17 mouse cellular contexts compared by ENCODE assay signal in the genomic region with DNA sequence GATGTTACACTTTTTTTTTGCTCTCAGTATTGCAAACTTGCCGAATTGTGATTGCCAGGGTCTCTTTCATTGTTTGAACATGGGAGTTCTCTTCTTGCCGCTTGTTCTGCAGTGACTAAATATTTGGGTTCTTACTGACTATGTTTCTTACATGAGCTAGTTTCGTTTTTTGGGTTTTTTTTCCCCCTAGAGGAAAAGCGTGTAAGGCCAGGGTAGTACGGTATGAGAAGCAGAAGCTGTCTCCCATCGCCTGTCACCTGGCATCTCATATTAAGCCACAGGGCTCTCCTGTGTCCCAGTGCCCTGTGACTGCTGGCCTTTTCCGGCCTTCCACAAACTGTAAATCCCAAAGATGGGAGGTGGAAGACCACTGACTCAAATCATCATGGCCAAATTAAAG.
A peak's percentile ranks its signal among the peaks of the same experiment; 100 is the strongest.
DNase-seq lines count a peak whose midpoint lies in the region; ATAC-seq and TF ChIP-seq lines count a peak whose summit lies in the region.
"Had no signal": no experiment of that assay in that cellular context is flagged by ENCODE, and none has a peak within 500 bp of the region (broad histone marks: within the 10 kb centered on the region; RNA-seq: fewer than 3 reads in every experiment).

No protein-coding gene starts in this region.

- H3K27ac ChIP-seq in intestine, embryonic 14.5 days (ENCODE audit: low read depth) = no peak overlapping the region
- H3K27ac ChIP-seq in intestine, embryonic 16.5 days (ENCODE audit: low read length) = no peak overlapping the region
- no peak overlapping the region for H3K27ac ChIP-seq in kidney, postnatal 0 days
- H3K27ac ChIP-seq in CH12.LX (ENCODE audit: insufficient read depth, low read depth) = no peak overlapping the region
- no peak overlapping the region for H3K27ac ChIP-seq in limb, embryonic 15.5 days
- H3K27ac ChIP-seq: embryonic facial prominence, embryonic 13.5 days; forebrain, embryonic 12.5 days had no signal

- ATAC-seq in intestine, embryonic 14.5 days (replicated peaks; ENCODE audit: low FRiP score, low TSS enrichment, low read depth) = no peak
- ATAC-seq in intestine, embryonic 16.5 days = no peak
- ATAC-seq in kidney, postnatal 0 days (replicated peaks; ENCODE audit: low FRiP score, low read depth) = no peak
- no peak for ATAC-seq in limb, embryonic 15.5 days (ENCODE audit: insufficient number of reproducible peaks, low FRiP score, low TSS enrichment, low read depth)
- ATAC-seq: forebrain, embryonic 16.5 days had no signal

- TF ChIP-seq EP300 in CH12.LX (IDR thresholded peaks at IDR 0.05; ENCODE audit: low read length) = peak; percentile 16; the same call in 1 of the 2 replicates

- no peak for TF ChIP-seq POLR2A in CH12.LX (IDR thresholded peaks at IDR 0.05; ENCODE audit: low read depth, low read length)

- H3K36me3 ChIP-seq in intestine, embryonic 14.5 days (ENCODE audit: control insufficient read depth, insufficient read depth, low read length) = no peaks in the 10 kb centered on the region
- no peaks in the 10 kb centered on the region for H3K36me3 ChIP-seq in intestine, embryonic 16.5 days (ENCODE audit: control insufficient read depth, insufficient read depth, low read length)
- H3K36me3 ChIP-seq in kidney, postnatal 0 days (ENCODE audit: insufficient read depth, low read length) = no peaks in the 10 kb centered on the region
- no peaks in the 10 kb centered on the region for H3K36me3 ChIP-seq in CH12.LX (replicated peaks in 1 of 2; ENCODE audit: control insufficient read depth in 1 of 2, insufficient read depth in 1 of 2, low read length in 1 of 2)
- no peaks in the 10 kb centered on the region for H3K36me3 ChIP-seq in limb, embryonic 15.5 days
- H3K36me3 ChIP-seq: embryonic facial prominence, embryonic 13.5 days; forebrain, embryonic 12.5 days; heart, embryonic 12.5 days had no signal

- 64% methylated on average over 7 of the region's 7 CpGs for WGBS in intestine, embryonic 14.5 days
- WGBS in intestine, embryonic 16.5 days = 60% methylated on average over 7 of the region's 7 CpGs
- WGBS in kidney, postnatal 0 days = 18% methylated on average over 7 of the region's 7 CpGs
- WGBS in limb, embryonic 15.5 days = 34% methylated on average over 7 of the region's 7 CpGs

- TF ChIP-seq CTCF in kidney, postnatal 0 days (IDR thresholded peaks at IDR 0.05; ENCODE audit: low read depth) = no peak
- TF ChIP-seq CTCF in CH12.LX (conservative IDR thresholded peaks at IDR 0.05 in 1 of 2, IDR thresholded peaks at IDR 0.05 in 1 of 2; ENCODE audit: low read depth in 2 of 2, low read length in 2 of 2) = peak in 1 of 2 experiments; percentile 22; a peak in 1 of 4 replicates

- H3K27me3 ChIP-seq in intestine, embryonic 14.5 days (replicated peaks; ENCODE audit: control insufficient read depth, insufficient read depth, low read length) = no peaks in the 10 kb centered on the region
- no peaks in the 10 kb centered on the region for H3K27me3 ChIP-seq in intestine, embryonic 16.5 days (replicated peaks; ENCODE audit: control insufficient read depth, insufficient read depth, low read length)
- H3K27me3 ChIP-seq in kidney, postnatal 0 days (ENCODE audit: insufficient read depth, low read length) = no peaks in the 10 kb centered on the region
- peaks cover 2% of the 10 kb centered on the region for H3K27me3 ChIP-seq in CH12.LX (replicated peaks)
- no peaks in the 10 kb centered on the region for H3K27me3 ChIP-seq in limb, embryonic 15.5 days
- H3K27me3 ChIP-seq: embryonic facial prominence, embryonic 13.5 days; forebrain, embryonic 12.5 days; heart, embryonic 12.5 days had no signal

- DNase-seq in intestine, embryonic 14.5 days (ENCODE audit: low spot score) = no peak
- DNase-seq in kidney, postnatal 0 days (ENCODE audit: low spot score) = peak; percentile 49
- DNase-seq in kidney, postnatal 10 days = no peak
- peak; percentile 64 for DNase-seq in CH12.LX (ENCODE audit: extremely low read depth)
- no peak for DNase-seq in left cerebral cortex, postnatal 36 days (ENCODE audit: low spot score in 2 of 2)
- DNase-seq: adrenal gland, adult 2 months; adrenal gland, postnatal 25 days; cerebellum, adult 18-20 months; cerebellum, adult 9-11 months; cerebellum, postnatal 36 days; gastrocnemius, postnatal 14 days had no signal

- no peaks in the 10 kb centered on the region for H3K4me1 ChIP-seq in intestine, embryonic 14.5 days (replicated peaks; ENCODE audit: control insufficient read depth, insufficient read depth, low read length)
- no peaks in the 10 kb centered on the region for H3K4me1 ChIP-seq in intestine, embryonic 16.5 days (ENCODE audit: control insufficient read depth, insufficient read depth, low read length)
- no peaks in the 10 kb centered on the region for H3K4me1 ChIP-seq in kidney, postnatal 0 days (replicated peaks; ENCODE audit: insufficient read depth, low read length)
- H3K4me1 ChIP-seq in CH12.LX (ENCODE audit: control insufficient read depth in 1 of 2, insufficient read depth in 2 of 2) = peaks cover 8 to 31% of the 10 kb centered on the region in 2 experiments
- 0 out of 2 replicates have a peak, but pooled peaks cover 4% of the 10 kb centered on the region for H3K4me1 ChIP-seq in limb, embryonic 15.5 days
- H3K4me1 ChIP-seq: embryonic facial prominence, embryonic 13.5 days; forebrain, embryonic 12.5 days; heart, embryonic 12.5 days had no signal

- TF ChIP-seq RAD21 in CH12.LX (IDR thresholded peaks at IDR 0.05; ENCODE audit: low read depth, low read length) = no peak; the same call in 1 of the 2 replicates

- H3K9ac ChIP-seq in intestine, embryonic 14.5 days (ENCODE audit: low read length) = no peak overlapping the region
- H3K9ac ChIP-seq in intestine, embryonic 16.5 days (ENCODE audit: low read depth, low read length) = no peak overlapping the region
- no peak overlapping the region for H3K9ac ChIP-seq in kidney, postnatal 0 days (ENCODE audit: low read depth, low read length)
- peak overlapping the region; percentile 28; the same call in 1 of the 2 replicates for H3K9ac ChIP-seq in CH12.LX (ENCODE audit: insufficient read depth, low read depth)
- H3K9ac ChIP-seq in limb, embryonic 15.5 days = no peak overlapping the region
- H3K9ac ChIP-seq: embryonic facial prominence, embryonic 13.5 days; forebrain, embryonic 12.5 days; heart, embryonic 12.5 days had no signal

- H3K4me2 ChIP-seq in intestine, embryonic 14.5 days (ENCODE audit: low read length) = peak overlapping the region; percentile 5; the same call in 1 of the 2 replicates
- H3K4me2 ChIP-seq in intestine, embryonic 16.5 days (ENCODE audit: low read depth, low read length) = no peak overlapping the region
- H3K4me2 ChIP-seq in kidney, postnatal 0 days (ENCODE audit: low read length) = peak overlapping the region; percentile 45
- H3K4me2 ChIP-seq in CH12.LX (ENCODE audit: insufficient read depth, low read depth, poor library complexity, severe bottlenecking) = peak overlapping the region; percentile 85; the same call in 1 of the 2 replicates
- peak overlapping the region; percentile 28; the same call in 1 of the 2 replicates for H3K4me2 ChIP-seq in limb, embryonic 15.5 days
- H3K4me2 ChIP-seq: embryonic facial prominence, embryonic 13.5 days; forebrain, embryonic 12.5 days; heart, embryonic 12.5 days had no signal

- no peaks in the 10 kb centered on the region for H3K79me2 ChIP-seq in CH12.LX (replicated peaks; ENCODE audit: control insufficient read depth, extremely low read depth, insufficient read depth, poor library complexity, severe bottlenecking)

- in situ Hi-C loops in CH12.LX (cut with MboI; ENCODE audit: low pct_ligation_motif_present, low pct_unique_long_range_greater_than_20kb, low sequenced_read_pairs) = loop anchor here (25.0 kb wide), 1 partner anchor 115 kb away; no protein-coding TSS in a partner anchor

- H3K4me3 ChIP-seq in intestine, embryonic 14.5 days (ENCODE audit: low read depth, low read length) = no peak overlapping the region
- H3K4me3 ChIP-seq in intestine, embryonic 16.5 days (ENCODE audit: low read length) = no peak overlapping the region
- H3K4me3 ChIP-seq in kidney, postnatal 0 days (replicated peaks; ENCODE audit: low read depth, low read length) = no peak overlapping the region
- H3K4me3 ChIP-seq in CH12.LX (replicated peaks in 1 of 3; ENCODE audit: low read depth in 2 of 3, low read length in 2 of 3, poor library complexity in 1 of 3) = no peak overlapping the region
- no peak overlapping the region for H3K4me3 ChIP-seq in limb, embryonic 15.5 days
- H3K4me3 ChIP-seq: embryonic facial prominence, embryonic 13.5 days; forebrain, embryonic 12.5 days; heart, embryonic 12.5 days had no signal

- no peaks in the 10 kb centered on the region for H3K9me3 ChIP-seq in intestine, embryonic 14.5 days (ENCODE audit: control insufficient read depth, low read length)
- no peaks in the 10 kb centered on the region for H3K9me3 ChIP-seq in intestine, embryonic 16.5 days (ENCODE audit: control insufficient read depth, low read length)
- H3K9me3 ChIP-seq in kidney, postnatal 0 days (replicated peaks; ENCODE audit: low read length) = no peaks in the 10 kb centered on the region
- H3K9me3 ChIP-seq in CH12.LX (replicated peaks; ENCODE audit: low read length) = no peaks in the 10 kb centered on the region
- H3K9me3 ChIP-seq in limb, embryonic 15.5 days = no peaks in the 10 kb centered on the region
- H3K9me3 ChIP-seq: embryonic facial prominence, embryonic 13.5 days; forebrain, embryonic 12.5 days; heart, embryonic 12.5 days had no signal

- dilution Hi-C loops in CH12.LX (cut with MboI; ENCODE audit: extremely low pct_ligation_motif_present, extremely low pct_unique_long_range_greater_than_20kb, low sequenced_read_pairs) = no loop called here

- intact Hi-C loops in left cerebral cortex, postnatal 36 days (cut with DNase I) = no loop called here

TF ChIP-seq in CH12.LX, 34 proteins besides CTCF, POLR2A, EP300 and RAD21:
- no peak for TF ChIP-seq CHD1 (IDR thresholded peaks at IDR 0.05; ENCODE audit: low read depth, low read length)
- 0 out of 2 replicates have a peak, but pooled peaks have one; percentile 25 for TF ChIP-seq MYC (IDR thresholded peaks at IDR 0.05; ENCODE audit: low read depth, low read length)
- TF ChIP-seq SMC3 (IDR thresholded peaks at IDR 0.05; ENCODE audit: low read depth, low read length) = peak; percentile 19; the same call in 1 of the 2 replicates
- TF ChIP-seq ZNF384 (IDR thresholded peaks at IDR 0.05; ENCODE audit: low read depth, low read length) = peak; percentile 70
- peak; percentile 26; the same call in 1 of the 2 replicates for TF ChIP-seq IRF4 (IDR thresholded peaks at IDR 0.05; ENCODE audit: low read depth, low read length)
TF ChIP-seq in CH12.LX: peak in this region for 4.

Comparison
In these comparisons a context has a peak if more than half of its experiments do, and no peak if none do; other contexts are left out.
1. DNase-seq: peak in kidney, postnatal 0 days (single experiment) and CH12.LX (single experiment); none in intestine, embryonic 14.5 days (single experiment), kidney, postnatal 10 days (single experiment) and left cerebral cortex, postnatal 36 days (0 of 2).